Mouse (Mus musculus): Measurements from ENCODE around the gene Pwp1.
A peak's percentile ranks its signal among the peaks of the same experiment; 100 is the strongest.
"Not testable (repeated sequence)": the region's sequence is repeated elsewhere in the genome, so short reads cannot be mapped to it uniquely, and the experiment has no call there.

Pwp1 gene

GRCm38 (mm10) chr10:85829085-85829853, at the start of gene Pwp1:
TSS of gene Pwp1 (plus strand) at chr10:85829494.
- DNase-seq = peak; percentile 59 to 65

GRCm38 (mm10) chr10:85822143-85822696, 7.1 kb upstream of the Pwp1 start:
- DNase-seq = not testable (repeated sequence)

- not testable (repeated sequence) for DNase-seq
Observed at GRCm38 (mm10) chr10:85823752-85824151, 5.5 kb upstream of the Pwp1 start.

GRCm38 (mm10) chr10:85828722-85829084, 591 bp upstream of the Pwp1 start:
- not testable (repeated sequence) for DNase-seq

GRCm38 (mm10) chr10:85846105-85846862, 17.0 kb downstream of the Pwp1 start:
- no peak for DNase-seq

GRCm38 (mm10) chr10:85871698-85872478, 42.6 kb downstream of the Pwp1 start:
- peak; percentile 94 to 96 for DNase-seq

- DNase-seq = no peak
Observed at GRCm38 (mm10) chr10:85872479-85872773, 43.1 kb downstream of the Pwp1 start.

GRCm38 (mm10) chr10:85873861-85874544, 44.7 kb downstream of the Pwp1 start:
- no peak for DNase-seq

GRCm38 (mm10) chr10:85875812-85876211, 46.5 kb downstream of the Pwp1 start:
- no peak for DNase-seq

GRCm38 (mm10) chr10:85879886-85880486, 50.7 kb downstream of the Pwp1 start:
- no peak for DNase-seq

GRCm38 (mm10) chr10:85916498-85917309, 87.4 kb downstream of the Pwp1 start, which contains the start of gene Prdm4:
TSS of gene Prdm4 (minus strand) at chr10:85917142.
- peak; percentile 94 to 97 for DNase-seq

- DNase-seq = peak; percentile 22 to 38
Observed at GRCm38 (mm10) chr10:85927676-85928445, 98.6 kb downstream of the Pwp1 start, which contains the start of gene Ascl4. TSS of gene Ascl4 (plus strand) at chr10:85927681.

- peak; percentile 90 to 93 for DNase-seq
Observed at GRCm38 (mm10) chr10:85928499-85929207, 99.4 kb downstream of the Pwp1 start.

- DNase-seq = peak; percentile 33 to 34
Observed at GRCm38 (mm10) chr10:85929208-85929591, 99.9 kb downstream of the Pwp1 start.

- no peak for DNase-seq
Observed at GRCm38 (mm10) chr10:85929962-85930361, 100.7 kb downstream of the Pwp1 start.

- DNase-seq = no peak
Observed at GRCm38 (mm10) chr10:85936280-85936965, 107.1 kb downstream of the Pwp1 start.
